Mouse (Mus musculus): ENCODE results near the gene Dync1li1. TPM values are rescaled to one million over a fixed set of nuclear protein-coding genes. Genes with fewer than 3 reads are reported as not detected.

Dync1li1 gene
- total and polyA plus RNA-seq, 3 experiments, result 35.2 to 40.0 TPM; not detected in 1

DNA sequence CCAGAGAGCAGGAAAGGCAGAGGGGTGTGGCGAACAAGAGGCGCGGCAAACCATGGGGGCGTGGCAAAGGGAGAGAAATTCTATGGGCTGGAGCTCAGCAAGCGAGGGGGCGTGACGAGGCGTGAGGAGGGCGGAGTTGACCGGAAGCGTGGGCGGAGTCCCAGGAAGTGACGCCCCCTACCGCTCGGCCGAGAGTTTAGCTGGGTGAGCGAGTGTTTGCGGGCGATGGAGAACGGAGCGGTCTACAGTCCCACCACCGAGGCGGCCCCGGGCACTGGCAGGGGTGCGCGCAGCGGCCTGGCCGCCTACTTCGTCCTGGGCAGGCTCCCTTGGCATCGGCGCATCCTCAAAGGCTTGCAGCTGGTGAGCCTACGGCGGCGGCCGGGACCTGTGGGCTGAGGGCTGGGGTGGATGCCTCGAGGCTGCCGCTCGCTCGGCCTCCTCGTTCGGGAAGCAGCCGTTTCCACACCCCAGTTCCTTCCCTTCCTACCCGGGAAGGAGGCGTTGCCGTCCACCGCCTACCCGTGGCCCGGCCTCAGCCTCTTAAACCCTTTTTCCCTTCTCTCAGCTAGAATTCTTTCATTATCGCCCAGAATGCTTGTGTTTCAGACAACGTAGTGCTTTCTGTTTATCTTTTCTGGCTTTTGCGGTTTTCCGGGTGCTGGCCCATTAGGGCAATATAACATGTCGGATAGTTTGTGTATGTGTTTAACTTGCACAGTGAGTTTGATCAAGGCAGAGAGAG lies 42.6 kb downstream of the Dync1li1 start, which contains the start of gene Cmtm6 (continued):
- TF ChIP-seq CHD2 (IDR thresholded peaks at IDR 0.05; ENCODE audit: low read length) (no peak), MAFK (IDR thresholded peaks at IDR 0.05; ENCODE audit: borderline replicate concordance, low read depth, low read length) (no peak; the same call in 1 of the 2 replicates), RCOR1 (IDR thresholded peaks at IDR 0.05; ENCODE audit: low read depth, low read length) (peak; percentile 83), POLR2A (IDR thresholded peaks at IDR 0.05; ENCODE audit: control insufficient read depth in 1 of 2, insufficient read depth in 1 of 2, low read depth in 1 of 2, low read length in 2 of 2, poor library complexity in 1 of 2) (peak; percentile 53 to 81; a peak in 3 of 4 replicates), ZNF384 (IDR thresholded peaks at IDR 0.05; ENCODE audit: low read depth, low read length) (no peak)

DNA sequence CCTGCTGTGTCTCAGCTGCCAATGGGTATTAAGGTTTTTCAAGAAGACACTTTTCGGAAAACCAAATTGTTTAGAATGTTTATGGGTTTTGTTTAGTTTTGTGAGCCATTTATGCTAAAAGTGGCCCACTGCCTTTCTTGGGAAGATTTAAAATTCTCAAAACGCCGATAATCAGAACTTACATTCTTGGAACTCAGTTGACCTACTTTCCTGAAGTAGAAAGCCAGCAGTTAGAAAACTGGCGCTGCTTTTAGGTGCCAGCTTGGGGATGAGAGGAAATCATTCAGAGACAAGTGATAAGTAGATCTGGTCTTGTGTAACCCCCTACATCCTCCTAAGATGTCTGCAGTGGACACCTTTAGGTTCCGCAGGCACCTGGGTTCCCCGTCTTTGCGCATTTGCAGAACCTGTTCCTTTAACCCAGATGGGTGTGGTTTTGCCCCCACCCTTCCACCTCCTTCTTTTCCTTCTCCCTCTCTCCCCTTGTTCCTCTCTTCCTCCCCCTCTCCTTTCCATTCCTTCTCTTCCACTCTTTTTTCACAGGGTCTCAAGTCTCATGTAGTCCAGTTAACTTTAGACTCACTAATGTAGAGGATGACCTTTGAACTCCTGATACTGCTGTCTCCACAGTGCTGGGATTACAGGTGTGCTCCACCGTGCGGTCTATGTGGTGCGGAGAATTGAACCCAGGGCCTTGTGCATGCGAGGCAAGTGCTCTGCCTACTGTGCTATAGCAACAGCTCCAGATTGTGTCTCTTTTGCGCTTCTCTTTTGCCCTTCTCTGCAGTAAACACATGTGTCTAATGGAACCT lies 43.5 kb downstream of the Dync1li1 start:
- Histone ChIP-seq H3K4me3 (ENCODE audit: control insufficient read depth in 1 of 2, insufficient read depth in 1 of 2, low read depth in 2 of 2, low read length in 2 of 2) (peak overlapping the region; percentile 72 to 93), H3K79me2 (ENCODE audit: control insufficient read depth, insufficient read depth, low read length, poor library complexity) (peaks cover 25% of the 10 kb centered on the region), H3K9ac (ENCODE audit: control insufficient read depth, low read depth, low read length, poor library complexity, severe bottlenecking) (peak overlapping the region; percentile 77), H3K27ac (ENCODE audit: control insufficient read depth, low read depth, low read length) (peak overlapping the region; percentile 80), H3K36me3 (ENCODE audit: control insufficient read depth in 1 of 2, insufficient read depth in 2 of 2, low read length in 2 of 2) (peaks cover 0 to 25% of the 10 kb centered on the region in 2 experiments; a peak in 2 of 4 replicates), H3K4me1 (ENCODE audit: control insufficient read depth in 1 of 2, insufficient read depth in 2 of 2, low read length in 2 of 2) (peaks cover 6 to 23% of the 10 kb centered on the region in 2 experiments), H3K27me3 (ENCODE audit: control insufficient read depth in 1 of 2, insufficient read depth in 2 of 2, low read length in 2 of 2) (no peaks in the 10 kb centered on the region), H3K9me3 (replicated peaks; ENCODE audit: insufficient read depth, low read length) (no peaks in the 10 kb centered on the region)
- no peak for TF ChIP-seq SIN3A (IDR thresholded peaks at IDR 0.05; ENCODE audit: low read length)
- TF ChIP-seq EP300 (IDR thresholded peaks at IDR 0.05; ENCODE audit: low read depth in 1 of 2, low read length in 2 of 2), result 0 out of 4 replicates have a peak, but pooled peaks of 1 of the 2 experiments have one; percentile 13
- TF ChIP-seq ZKSCAN1 (IDR thresholded peaks at IDR 0.05; ENCODE audit: low read depth, low read length), result no peak
- peak; percentile 59; the same call in 1 of the 2 replicates for TF ChIP-seq HCFC1 (IDR thresholded peaks at IDR 0.05; ENCODE audit: low read depth, low read length)
- peak; percentile 53; the same call in 1 of the 2 replicates for TF ChIP-seq NRF1 (IDR thresholded peaks at IDR 0.05; ENCODE audit: insufficient read depth, low read depth, low read length, poor library complexity, severe bottlenecking)
- TF ChIP-seq MYC (IDR thresholded peaks at IDR 0.05; ENCODE audit: low read depth, low read length), result peak; percentile 39; the same call in 1 of the 2 replicates
- peak; percentile 77 for DNase-seq (ENCODE audit: low read depth, low spot score)

DNA sequence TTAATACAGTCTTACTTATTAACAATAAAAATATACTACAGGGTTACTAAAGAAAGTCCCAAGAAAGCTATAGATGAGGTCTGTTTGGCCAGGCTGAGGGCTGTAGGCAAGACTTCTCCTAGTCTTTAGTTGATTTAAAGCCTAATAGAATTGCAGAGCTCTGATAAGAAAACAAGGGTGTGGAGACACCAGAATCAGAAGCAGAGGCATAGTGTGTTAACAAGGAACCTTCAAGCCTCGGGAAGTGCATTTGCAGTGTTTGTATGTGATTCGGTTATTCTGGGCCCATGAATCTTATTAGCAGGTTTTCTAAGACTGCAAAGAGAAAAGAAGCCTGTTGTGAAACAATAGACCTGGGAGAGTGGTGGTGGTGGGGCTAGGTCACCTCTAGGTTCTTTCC lies 44.6 kb downstream of the Dync1li1 start:
- Histone ChIP-seq H3K4me1 (ENCODE audit: control insufficient read depth in 1 of 2, insufficient read depth in 2 of 2, low read length in 2 of 2) (peaks cover 6 to 23% of the 10 kb centered on the region in 2 experiments), H3K79me2 (ENCODE audit: control insufficient read depth, insufficient read depth, low read length, poor library complexity) (peaks cover 25% of the 10 kb centered on the region), H3K9me3 (replicated peaks; ENCODE audit: insufficient read depth, low read length) (no peaks in the 10 kb centered on the region), H3K27me3 (ENCODE audit: control insufficient read depth in 1 of 2, insufficient read depth in 2 of 2, low read length in 2 of 2) (no peaks in the 10 kb centered on the region), H3K4me3 (ENCODE audit: control insufficient read depth in 1 of 2, insufficient read depth in 1 of 2, low read depth in 2 of 2, low read length in 2 of 2) (peak overlapping the region in 1 of 2 experiments; percentile 4; a peak in 1 of 4 replicates), H3K36me3 (ENCODE audit: control insufficient read depth in 1 of 2, insufficient read depth in 2 of 2, low read length in 2 of 2) (peaks cover 3 to 25% of the 10 kb centered on the region in 2 experiments), H3K27ac (ENCODE audit: control insufficient read depth, low read depth, low read length) (0 out of 2 replicates have a peak overlapping the region, but pooled peaks have one; percentile 5), H3K9ac (ENCODE audit: control insufficient read depth, low read depth, low read length, poor library complexity, severe bottlenecking) (peak overlapping the region; percentile 11)
- peak; percentile 64 for DNase-seq (ENCODE audit: low read depth, low spot score)
- TF ChIP-seq RAD21 (IDR thresholded peaks at IDR 0.05; ENCODE audit: low read depth, low read length) (no peak), RCOR1 (IDR thresholded peaks at IDR 0.05; ENCODE audit: low read depth, low read length) (peak; percentile 57), MYB (IDR thresholded peaks at IDR 0.05; ENCODE audit: low read depth, low read length) (no peak), CHD2 (IDR thresholded peaks at IDR 0.05; ENCODE audit: low read length) (no peak), EP300 (IDR thresholded peaks at IDR 0.05; ENCODE audit: low read depth in 1 of 2, low read length in 2 of 2) (0 out of 4 replicates have a peak, but pooled peaks of 1 of the 2 experiments have one; percentile 8), GATA1 (IDR thresholded peaks at IDR 0.05; ENCODE audit: low read depth, low read length) (0 out of 2 replicates have a peak, but pooled peaks have one; percentile 31), SIN3A (IDR thresholded peaks at IDR 0.05; ENCODE audit: low read length) (0 out of 2 replicates have a peak, but pooled peaks have one; percentile 33), NRF1 (IDR thresholded peaks at IDR 0.05; ENCODE audit: insufficient read depth, low read depth, low read length, poor library complexity, severe bottlenecking) (no peak), MAZ (IDR thresholded peaks at IDR 0.05; ENCODE audit: low read depth, low read length) (no peak), MAX (IDR thresholded peaks at IDR 0.05; ENCODE audit: low read length) (no peak), UBTF (IDR thresholded peaks at IDR 0.05; ENCODE audit: borderline replicate concordance, insufficient read depth, low read depth, low read length) (no peak), ELF1 (IDR thresholded peaks at IDR 0.05; ENCODE audit: low read depth, low read length) (no peak), NELFE (IDR thresholded peaks at IDR 0.05; ENCODE audit: low read depth, low read length) (no peak)

Data from MEL (cell line).